Comparison of ENCODE assay signal across 8 mouse cellular contexts in the genomic region with DNA sequence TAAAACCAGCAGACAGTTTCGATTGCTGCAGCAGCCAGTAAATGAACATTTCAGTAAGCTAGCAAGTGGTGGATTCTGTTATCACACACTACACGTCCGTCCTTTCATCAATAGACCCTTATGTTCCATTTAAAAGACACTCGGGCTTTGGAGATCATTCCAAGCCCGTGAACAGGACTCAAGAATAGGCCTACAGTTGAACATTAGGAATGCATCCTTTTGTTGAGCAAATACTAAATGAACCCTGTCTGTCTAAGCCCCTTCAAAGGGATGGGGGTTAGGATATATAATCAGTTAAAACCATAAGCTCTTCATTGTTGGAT. TPM values are rescaled to one million over a fixed set of nuclear protein-coding genes. Genes with fewer than 3 reads are reported as not detected.
DNase-seq lines count a peak whose midpoint lies in the region; ATAC-seq and TF ChIP-seq lines count a peak whose summit lies in the region.

No protein-coding gene starts in this region.

- H3K27me3 ChIP-seq in kidney, adult 2 months (replicated peaks; ENCODE audit: control insufficient read depth, insufficient read depth, low read length) = peaks cover 7% of the 10 kb centered on the region
- peaks cover 64% of the 10 kb centered on the region for H3K27me3 ChIP-seq in hindbrain, embryonic 15.5 days
- peaks cover 89% of the 10 kb centered on the region for H3K27me3 ChIP-seq in midbrain, embryonic 14.5 days (ENCODE audit: control insufficient read depth, insufficient read depth, low read length)

- no peak for TF ChIP-seq CTCF in kidney, adult 2 months (conservative IDR thresholded peaks at IDR 0.05; ENCODE audit: insufficient read depth, insufficient read length, low read depth, low read length)

- no peak for ATAC-seq in hindbrain, embryonic 15.5 days (ENCODE audit: low FRiP score, low read depth)
- ATAC-seq in midbrain, embryonic 14.5 days (ENCODE audit: low FRiP score, low TSS enrichment) = no peak

- DNase-seq in kidney, adult 2 months = no peak
- DNase-seq in kidney, postnatal 25 days = no peak
- DNase-seq in midbrain, embryonic 14.5 days = no peak
- no peak for DNase-seq in c-Kit-positive CD71-positive TER-119-positive erythroid progenitor cells, embryonic 14.5 days (ENCODE audit: low spot score)
- DNase-seq in ovary, postnatal 36 days (ENCODE audit: low spot score) = no peak
- no peak for DNase-seq in urinary bladder, adult 18-20 months (ENCODE audit: low spot score in 2 of 2)

- no peak for TF ChIP-seq POLR2A in kidney, adult 2 months (IDR thresholded peaks at IDR 0.05; ENCODE audit: low read depth, low read length)

- H3K4me1 ChIP-seq in kidney, adult 2 months (ENCODE audit: control insufficient read depth, insufficient read depth, low read length) = no peaks in the 10 kb centered on the region
- no peaks in the 10 kb centered on the region for H3K4me1 ChIP-seq in brown adipose tissue, adult 24 weeks (ENCODE audit: control insufficient read depth, insufficient read depth, insufficient read length, low read length)
- H3K4me1 ChIP-seq in hindbrain, embryonic 15.5 days (replicated peaks) = peaks cover 11% of the 10 kb centered on the region; the same call in 1 of the 2 replicates
- H3K4me1 ChIP-seq in midbrain, embryonic 14.5 days (ENCODE audit: control insufficient read depth, insufficient read depth, low read length) = peaks cover 4% of the 10 kb centered on the region; the same call in 1 of the 2 replicates

- H3K4me3 ChIP-seq in kidney, adult 2 months (ENCODE audit: insufficient read depth, low read depth, low read length) = peak overlapping the region; percentile 46; the same call in 1 of the 2 replicates
- H3K4me3 ChIP-seq in brown adipose tissue, adult 24 weeks (ENCODE audit: insufficient read depth, low read depth, low read length) = peak overlapping the region; percentile 46; the same call in 1 of the 2 replicates
- peak overlapping the region; percentile 52 for H3K4me3 ChIP-seq in hindbrain, embryonic 15.5 days
- peak overlapping the region; percentile 52 for H3K4me3 ChIP-seq in midbrain, embryonic 14.5 days (replicated peaks; ENCODE audit: low read depth, low read length)

- peak overlapping the region; percentile 48 for H3K9ac ChIP-seq in hindbrain, embryonic 15.5 days
- H3K9ac ChIP-seq in midbrain, embryonic 14.5 days (replicated peaks; ENCODE audit: low read length) = peak overlapping the region; percentile 54

- 30% methylated on average over 5 of the region's 5 CpGs for WGBS in kidney, adult 2 months
- WGBS in hindbrain, embryonic 15.5 days = 5% methylated on average over 5 of the region's 5 CpGs
- 3% methylated on average over 5 of the region's 5 CpGs for WGBS in midbrain, embryonic 14.5 days

- peak overlapping the region; percentile 82 for H3K4me2 ChIP-seq in hindbrain, embryonic 15.5 days
- H3K4me2 ChIP-seq in midbrain, embryonic 14.5 days (ENCODE audit: low read length) = peak overlapping the region; percentile 72

- no peak overlapping the region for H3K27ac ChIP-seq in kidney, adult 2 months (ENCODE audit: insufficient read depth, low read depth, low read length)
- H3K27ac ChIP-seq in brown adipose tissue, adult 24 weeks (replicated peaks; ENCODE audit: low read depth, low read length) = no peak overlapping the region
- H3K27ac ChIP-seq in hindbrain, embryonic 15.5 days (replicated peaks) = peak overlapping the region; percentile 81
- peak overlapping the region; percentile 81 for H3K27ac ChIP-seq in midbrain, embryonic 14.5 days (replicated peaks; ENCODE audit: low read depth, low read length)

- no peaks in the 10 kb centered on the region for H3K9me3 ChIP-seq in hindbrain, embryonic 15.5 days
- no peaks in the 10 kb centered on the region for H3K9me3 ChIP-seq in midbrain, embryonic 14.5 days (ENCODE audit: control insufficient read depth, low read length)

- no peaks in the 10 kb centered on the region for H3K36me3 ChIP-seq in kidney, adult 2 months (ENCODE audit: control insufficient read depth, insufficient read depth, low read length)
- H3K36me3 ChIP-seq in hindbrain, embryonic 15.5 days = no peaks in the 10 kb centered on the region
- no peaks in the 10 kb centered on the region for H3K36me3 ChIP-seq in midbrain, embryonic 14.5 days (ENCODE audit: control insufficient read depth, insufficient read depth, low read length)

RNA-seq across cellular contexts. Expression of gene Tfap2a, which starts 14.6 kb away (rescaled TPM):
- polyA plus RNA-seq in kidney, adult 2 months (2012; rRNA removed) = 4.3 and 5.2 TPM in 2 replicates
- polyA plus RNA-seq in brown adipose tissue, adult 24 weeks (2012; ENCODE audit: insufficient read depth, insufficient read length, missing spikeins) = 0.40 TPM in 1 of 2 replicates, not detected in the other
- polyA plus RNA-seq in hindbrain, embryonic 15.5 days (2015; fragmentation: Nextera tagmentation; extraction: Ambion mirVana) = 10.5 and 11.5 TPM in 2 replicates
- 11.6 and 11.8 TPM in 2 replicates for polyA plus RNA-seq in midbrain, embryonic 14.5 days (2014; fragmentation: Nextera tagmentation; extraction: Ambion mirVana)

Comparison
In these comparisons a context has a peak if more than half of its experiments do, and no peak if none do; other contexts are left out.
1. H3K27ac ChIP-seq: peak in hindbrain, embryonic 15.5 days (single experiment) and midbrain, embryonic 14.5 days (single experiment); none in kidney, adult 2 months (single experiment) and brown adipose tissue, adult 24 weeks (single experiment).
2. Peak in every context shown above with its lines, with median percentiles within 50 percentile points of each other: H3K4me3 ChIP-seq.